Mouse (Mus musculus) thymus, postnatal 10 days (tissue): ENCODE measurements around the gene Ifit1bl1.
"Not testable (repeated sequence)": the region's sequence is repeated elsewhere in the genome, so short reads cannot be mapped to it uniquely, and the experiment has no call there.

ENCODE experiments used
- DNase-seq, 2 experiments: peaks; one replicate each; pipeline ENCODE4 v3.0.0; 2021; ENCODE audit warnings: low spot score in 2 of 2

The Ifit1bl1 gene

DNA sequence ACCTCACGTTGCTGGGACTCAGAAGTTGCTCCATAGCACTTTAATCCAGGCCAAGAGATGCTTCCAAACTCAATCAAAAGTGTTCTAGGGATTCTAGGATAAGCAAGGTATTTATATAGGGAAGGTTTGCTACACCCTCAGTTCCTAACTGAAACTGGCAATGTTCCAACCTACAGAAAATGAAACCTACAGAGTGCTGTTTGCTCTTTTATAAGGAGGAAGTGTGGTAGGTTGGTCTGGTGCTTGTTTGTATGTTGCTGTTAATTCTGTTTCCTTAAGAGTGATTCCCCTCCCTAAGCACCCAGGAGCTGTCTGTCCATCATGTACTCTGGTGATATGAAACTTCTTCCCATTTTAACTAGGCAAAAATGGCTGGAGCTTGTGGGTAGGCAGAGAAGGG, at the start of gene Ifit1bl1:
Ifit1bl1 (minus strand) TSS at position 69 of the 400 bp plus-strand sequence.
- not testable (repeated sequence) for DNase-seq

- DNase-seq, result no peak
Observed at GRCm38 (mm10) chr19:34650997-34651396, 49.2 kb upstream of the Ifit1bl1 start.

DNA sequence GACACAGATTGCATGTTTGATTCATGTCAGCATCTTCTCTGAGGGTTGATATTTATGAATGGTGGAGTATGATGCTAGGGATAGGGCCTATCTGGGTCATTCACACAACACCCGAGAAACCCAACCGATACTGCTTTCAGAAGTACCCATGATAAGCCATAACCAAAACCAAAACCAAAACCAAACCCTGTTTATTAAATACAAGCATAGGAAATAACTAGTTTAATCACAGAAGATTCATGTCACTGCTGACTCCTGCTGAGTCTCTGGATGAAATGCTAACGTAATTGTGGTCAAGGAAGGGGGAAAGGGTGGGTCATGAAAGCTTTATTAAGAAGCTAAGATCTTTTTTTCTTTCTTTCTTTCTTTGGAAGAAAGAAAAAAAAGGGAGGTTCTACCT, 48.5 kb upstream of the Ifit1bl1 start:
- DNase-seq, result no peak

GRCm38 (mm10) chr19:34647630-34648029, 45.9 kb upstream of the Ifit1bl1 start:
- DNase-seq, result not testable (repeated sequence)

DNA sequence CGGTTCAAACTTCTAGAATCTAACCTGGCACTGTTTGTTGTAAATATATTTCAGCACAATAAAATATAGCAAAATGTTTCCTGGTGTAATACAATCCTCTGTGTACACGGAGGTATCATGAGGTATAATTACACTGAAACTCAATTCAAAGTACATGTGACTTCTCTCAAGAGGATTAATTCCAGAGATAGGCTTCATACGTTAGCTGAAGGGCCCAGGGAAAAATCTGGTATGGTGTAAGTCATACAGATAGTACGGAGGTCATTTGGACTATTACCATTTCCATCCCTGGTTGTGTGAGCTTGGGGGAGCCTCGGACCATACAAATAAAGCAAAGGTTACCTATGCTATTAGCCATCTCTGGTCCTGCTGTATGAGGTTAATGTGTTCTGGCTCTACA, 40.9 kb upstream of the Ifit1bl1 start:
- DNase-seq, result no peak

- peak in 1 of 2 experiments; percentile 7 for DNase-seq
Observed at GRCm38 (mm10) chr19:34640623-34641022, 38.9 kb upstream of the Ifit1bl1 start, which contains the start of the genes Ifit1bl2 and Ifit1. Ifit1bl2 (minus strand) TSS chr19:34640743. Ifit1 (plus strand) TSS chr19:34640871.

- peak in 1 of 2 experiments; percentile 53 for DNase-seq
Observed at GRCm38 (mm10) chr19:34636933-34637557, 35.3 kb upstream of the Ifit1bl1 start.

DNA sequence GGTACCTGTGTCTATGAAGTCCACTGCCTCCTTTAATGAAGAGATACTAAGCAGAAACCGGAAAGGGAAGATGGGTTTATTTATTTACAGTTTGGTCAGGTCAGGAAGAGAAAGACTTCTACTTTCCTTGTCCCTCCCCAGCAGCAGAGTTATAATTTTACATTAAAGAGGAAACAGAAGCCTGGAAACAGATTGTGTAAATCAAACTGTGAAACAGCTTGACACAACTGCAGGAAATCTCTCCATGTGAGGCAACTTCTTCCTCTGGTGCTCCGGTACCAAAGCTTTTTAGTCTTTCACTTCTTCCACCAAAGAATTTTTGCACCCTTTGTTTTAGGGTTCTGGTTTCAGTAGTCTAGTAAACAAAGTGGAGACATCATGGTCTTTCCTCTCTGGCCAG, 31.7 kb upstream of the Ifit1bl1 start:
- DNase-seq, result no peak

DNA sequence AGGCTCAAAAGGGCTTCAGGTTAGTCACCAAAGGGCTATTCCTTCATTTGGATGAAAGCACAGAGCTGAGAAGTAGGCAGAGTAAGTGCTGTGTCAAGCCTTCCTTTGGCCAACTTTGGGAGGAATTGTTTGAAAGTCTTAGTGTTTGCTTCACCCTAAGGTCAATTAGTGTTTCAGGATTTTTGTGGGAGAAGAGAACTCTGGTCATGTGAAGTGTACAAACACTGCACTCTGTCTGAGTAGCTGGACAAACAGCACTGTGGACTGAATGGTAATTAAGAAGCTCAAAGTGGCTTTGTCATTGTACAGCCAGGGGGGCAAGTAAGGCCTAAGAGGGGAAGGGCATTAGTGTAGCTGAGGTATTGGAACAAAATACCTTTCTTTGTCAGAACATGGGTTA, 29.7 kb upstream of the Ifit1bl1 start:
- no peak for DNase-seq

DNA sequence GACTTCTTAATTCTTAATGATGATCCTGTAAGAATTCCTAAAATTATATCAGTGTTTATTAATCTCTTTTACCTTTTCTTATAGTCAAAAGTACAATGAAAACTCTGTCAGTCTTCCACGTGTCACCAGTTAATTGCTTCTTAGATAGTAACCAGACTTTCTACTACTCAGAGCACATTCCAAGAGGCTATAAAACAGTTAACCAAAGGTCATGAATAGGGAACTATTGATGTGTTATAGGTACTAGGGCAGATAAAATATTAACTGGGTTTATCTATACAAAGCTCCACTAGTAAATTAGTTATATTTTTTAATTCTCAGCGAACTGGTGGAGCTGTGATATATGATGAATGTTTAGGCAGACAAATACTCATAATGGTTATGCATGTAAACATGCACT, 25.7 kb upstream of the Ifit1bl1 start:
- DNase-seq, result no peak

DNA sequence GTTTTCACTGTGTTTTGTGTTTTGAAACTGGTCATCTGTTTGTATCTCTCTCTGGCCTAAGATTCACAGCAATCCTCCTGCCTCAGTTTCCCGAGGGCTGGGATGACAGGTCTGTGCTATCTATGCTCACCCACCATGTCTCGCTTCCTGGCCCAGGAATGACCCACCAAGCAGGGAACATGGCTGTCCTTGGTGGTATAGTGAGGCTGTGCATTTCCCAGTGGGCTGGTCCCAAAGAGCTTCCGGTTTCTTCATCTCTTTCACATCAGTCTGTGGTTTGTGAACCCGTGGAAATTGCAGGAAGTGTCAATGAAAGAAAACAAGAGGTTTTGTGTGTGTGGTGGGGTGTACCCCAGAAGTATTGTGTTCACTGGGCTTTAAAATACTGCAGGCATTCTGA, 22.9 kb upstream of the Ifit1bl1 start:
- no peak for DNase-seq

DNA sequence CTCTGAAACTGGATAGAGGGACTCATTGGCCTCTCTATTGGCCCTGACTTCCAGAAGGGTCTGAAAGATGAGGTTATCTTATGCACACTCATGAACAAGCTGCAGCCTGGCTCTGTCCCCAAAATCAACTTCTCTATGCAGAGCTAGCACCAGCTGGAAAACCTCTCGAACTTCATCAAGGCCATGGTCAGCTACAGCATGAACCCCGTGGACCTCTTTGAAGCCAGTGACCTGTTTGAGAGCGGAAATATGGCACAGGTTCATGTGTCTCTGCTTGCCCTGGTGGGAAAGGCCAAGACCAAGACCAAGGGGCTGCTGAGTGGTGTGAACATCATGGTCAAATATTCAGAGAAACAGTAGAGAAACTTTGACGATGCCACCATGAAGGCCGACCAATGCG, 22.0 kb upstream of the Ifit1bl1 start:
- no peak for DNase-seq

- DNase-seq, result no peak
Observed at GRCm38 (mm10) chr19:34620871-34621270, 19.1 kb upstream of the Ifit1bl1 start.

DNA sequence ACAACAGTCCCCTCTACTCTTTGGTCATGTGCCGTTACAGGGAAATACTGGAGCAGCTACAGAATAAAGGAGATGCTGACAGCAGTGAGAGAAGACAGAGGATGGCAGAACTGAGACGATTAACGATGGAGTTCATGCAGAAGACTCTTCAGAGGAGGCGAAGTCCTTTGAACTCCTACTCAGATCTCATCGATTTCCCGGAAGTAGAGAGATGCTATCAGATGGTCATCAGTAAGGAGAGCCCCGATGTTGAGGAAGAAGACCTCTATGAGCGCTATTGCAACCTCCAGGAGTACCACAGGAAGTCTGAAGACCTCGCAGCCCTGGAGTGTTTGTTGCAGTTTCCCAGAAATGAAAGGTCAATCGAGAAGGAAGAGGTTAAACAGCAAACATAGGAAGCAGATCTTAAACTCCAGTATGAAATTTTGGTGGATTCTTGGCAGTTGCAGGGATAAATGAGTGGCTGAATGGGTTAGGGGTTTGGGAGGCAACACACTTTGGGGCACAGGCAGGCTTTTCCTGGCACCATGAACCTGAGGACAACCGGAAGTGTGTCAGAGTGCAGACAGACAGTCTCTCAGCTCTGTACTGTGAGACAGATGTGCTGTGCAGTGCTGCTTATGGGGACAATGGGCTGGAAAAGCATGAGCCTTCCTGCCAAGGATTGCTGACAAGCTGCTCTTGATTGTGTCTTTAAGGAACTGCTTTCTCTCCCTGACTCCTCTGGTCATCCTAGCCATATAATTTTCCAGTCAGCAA, 10.7 kb upstream of the Ifit1bl1 start:
- not testable (repeated sequence) for DNase-seq

DNA sequence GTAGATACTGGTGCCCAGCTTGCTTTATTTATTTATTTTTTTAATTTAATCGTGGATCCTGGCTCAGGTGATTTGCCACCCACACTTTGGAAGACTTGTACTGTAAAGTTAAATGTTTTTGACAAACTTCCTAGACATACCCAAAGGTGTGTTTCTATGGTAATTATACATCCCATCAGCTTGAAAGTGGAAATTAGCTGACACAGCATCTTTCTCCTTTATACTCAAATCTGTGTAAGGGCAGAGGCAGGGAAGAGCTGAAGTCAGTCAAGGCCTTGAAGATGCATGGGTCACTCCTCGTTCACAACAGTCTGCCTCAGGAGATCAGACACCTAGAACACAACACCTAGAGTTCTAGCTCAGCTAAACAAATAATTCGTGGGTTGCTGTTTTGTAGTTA, 8.4 kb upstream of the Ifit1bl1 start:
- not testable (repeated sequence) for DNase-seq

DNA sequence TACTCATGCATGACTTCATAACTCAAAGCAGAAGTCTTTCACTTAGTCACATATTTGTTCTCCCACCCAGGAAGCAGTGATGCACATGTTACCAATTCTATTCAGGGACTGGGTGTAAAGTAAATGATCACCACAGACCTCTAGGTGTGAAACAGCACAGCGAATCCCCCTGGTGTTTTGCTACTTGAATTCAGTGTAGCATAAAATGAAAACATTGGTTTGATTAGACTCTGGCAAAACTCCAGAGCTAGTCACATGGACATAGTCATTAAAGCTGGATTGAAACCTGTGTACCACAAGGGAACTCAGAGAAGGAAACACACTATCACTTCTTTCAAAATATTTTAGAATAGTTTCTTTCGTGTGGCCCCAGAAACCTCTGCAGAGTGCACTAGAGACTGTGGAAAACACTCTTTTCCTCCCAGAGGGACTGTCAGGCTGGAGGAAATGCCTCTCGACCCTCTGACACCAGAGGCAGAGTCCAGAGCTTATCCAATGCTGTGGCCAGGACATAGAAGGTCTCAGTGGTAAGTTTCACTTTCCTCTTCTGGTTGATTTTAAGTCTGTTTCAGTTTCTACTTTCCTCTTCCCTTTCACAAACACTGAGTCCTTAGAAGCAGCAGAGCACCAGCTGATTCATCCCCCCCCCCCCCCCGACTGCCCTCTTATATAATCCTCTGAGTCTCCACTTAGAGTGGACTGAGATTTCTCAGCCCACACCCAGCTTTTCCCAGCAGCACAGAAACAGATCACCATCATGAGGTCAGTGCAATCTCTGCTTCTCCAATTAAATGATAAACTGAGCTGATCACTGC, 5.7 kb upstream of the Ifit1bl1 start, which contains the start of gene Ifit3b:
Ifit3b (plus strand) TSS at position 734 of the 815 bp plus-strand sequence.
- DNase-seq, result not testable (repeated sequence)

GRCm38 (mm10) chr19:34605472-34605871, 3.7 kb upstream of the Ifit1bl1 start:
- DNase-seq, result no peak

DNA sequence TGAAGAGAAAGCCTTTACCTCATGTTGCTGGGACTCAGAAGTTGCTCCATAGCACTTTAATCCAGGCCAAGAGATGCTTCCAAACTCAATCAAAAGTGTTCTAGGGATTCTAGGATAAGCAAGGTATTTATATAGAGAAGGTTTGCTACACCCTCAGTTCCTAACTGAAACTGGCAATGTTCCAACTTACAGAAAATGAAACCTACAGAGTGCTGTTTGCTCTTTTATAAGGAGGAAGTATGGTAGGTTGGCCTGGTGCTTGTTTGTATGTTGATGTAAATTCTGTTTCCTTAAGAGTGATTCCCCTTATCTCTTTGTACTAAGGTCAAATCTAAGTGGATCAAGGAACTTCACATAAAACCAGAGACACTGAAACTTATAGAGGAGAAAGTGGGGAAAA, 2.5 kb downstream of the Ifit1bl1 start:
- not testable (repeated sequence) for DNase-seq

DNA sequence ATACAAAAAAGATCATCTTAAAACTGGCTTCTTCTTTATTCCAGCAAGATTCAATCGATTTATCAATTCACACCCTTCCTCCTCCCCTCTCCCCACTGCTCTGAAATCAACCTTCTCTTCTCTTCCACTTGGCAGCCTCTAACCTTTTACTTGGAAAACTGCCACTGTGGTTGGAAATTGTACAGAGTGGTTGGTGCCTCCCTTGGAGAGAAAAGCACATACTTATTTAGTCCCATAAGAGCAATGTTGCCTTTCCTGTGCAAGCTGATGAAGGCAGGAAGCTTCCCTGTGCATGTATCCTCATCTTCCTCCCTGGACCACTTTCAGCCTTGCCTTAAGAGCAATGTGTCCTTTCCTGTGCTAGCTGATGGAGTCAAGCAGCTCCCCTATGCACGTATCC, 3.4 kb downstream of the Ifit1bl1 start:
- no peak for DNase-seq

DNA sequence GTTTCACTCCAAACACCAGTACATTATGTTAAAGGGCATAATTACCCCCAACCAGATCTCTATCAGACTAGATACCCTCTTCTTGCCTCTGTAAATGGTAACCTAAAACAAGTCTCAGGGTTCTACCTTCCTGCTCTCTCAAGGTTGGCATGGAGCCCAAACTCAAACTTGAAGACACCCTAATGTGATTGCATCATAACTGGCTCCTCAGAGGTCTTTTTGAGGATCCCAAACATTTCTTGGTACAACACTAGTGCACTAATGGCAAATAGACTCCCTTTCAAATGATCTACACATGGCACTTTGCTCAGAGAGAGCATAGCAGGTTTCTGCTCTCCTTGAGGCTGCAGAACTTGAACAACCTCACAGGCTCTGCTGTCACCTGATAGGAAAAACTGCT, 4.9 kb downstream of the Ifit1bl1 start:
- no peak for DNase-seq

- DNase-seq, result not testable (repeated sequence)
Observed at GRCm38 (mm10) chr19:34594523-34594922, 7.2 kb downstream of the Ifit1bl1 start.

DNA sequence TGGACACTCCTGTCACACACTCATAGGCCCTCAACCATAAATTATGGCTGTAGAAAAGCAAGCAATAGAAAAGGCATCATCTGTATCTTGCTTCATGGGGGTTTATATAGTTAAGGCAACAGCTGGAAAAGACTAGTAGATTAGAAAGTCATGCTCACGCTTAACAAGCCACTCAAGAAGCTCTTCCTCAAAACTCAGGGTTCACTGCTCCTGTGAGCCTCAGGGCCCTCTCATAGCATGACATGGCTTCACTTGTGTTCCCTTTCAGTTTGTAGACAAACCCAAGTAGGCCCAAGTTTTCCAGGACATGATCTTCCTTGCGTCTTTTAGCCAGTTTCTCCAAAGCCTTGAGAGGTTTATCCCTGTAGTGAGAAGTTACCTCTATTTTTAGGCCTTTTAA, 8.3 kb downstream of the Ifit1bl1 start:
- no peak for DNase-seq
